Mouse (Mus musculus): ENCODE results near the gene Klrb1b. TPM values are rescaled to one million over a fixed set of nuclear protein-coding genes. Genes with fewer than 3 reads are reported as not detected.
A peak's percentile ranks its signal among the peaks of the same experiment; 100 is the strongest.
"Not testable (repeated sequence)": the region's sequence is repeated elsewhere in the genome, so short reads cannot be mapped to it uniquely, and the experiment has no call there.

Klrb1b gene
- total RNA-seq, 1 experiment from 2014 or later, result 1.5 TPM

DNA sequence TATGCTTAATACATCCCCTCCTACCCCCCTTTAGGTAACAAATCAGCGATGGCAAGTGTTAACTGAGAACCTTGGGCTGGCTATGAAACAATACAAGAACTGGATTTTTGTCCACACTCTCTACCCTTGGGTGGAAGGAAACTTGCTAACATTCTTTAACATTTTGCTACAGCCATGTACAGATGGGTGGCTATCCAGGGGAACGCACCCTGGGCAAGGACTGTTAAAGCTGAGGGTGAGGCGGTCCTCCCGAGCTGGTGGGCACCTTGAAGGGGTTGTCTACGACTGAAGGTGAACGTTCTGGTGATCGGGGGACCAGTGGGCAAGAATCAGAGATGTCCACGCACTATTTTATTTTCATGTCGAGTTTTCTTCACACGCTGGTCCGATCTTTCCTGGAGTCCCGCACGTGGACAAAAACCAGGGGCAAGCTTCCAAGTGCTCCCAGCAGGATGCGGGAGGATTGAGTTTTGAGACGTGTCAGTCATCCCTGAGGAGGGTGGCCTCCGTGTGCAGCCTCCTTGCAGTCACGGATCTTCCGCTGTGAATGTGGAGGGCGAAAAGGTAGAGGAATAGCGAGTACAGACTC is 16.3 kb upstream of the Klrb1b start:
- ATAC-seq (ENCODE audit: extremely low read depth, insufficient number of reproducible peaks, low FRiP score, poor library complexity, severe bottlenecking), result no peak

DNA sequence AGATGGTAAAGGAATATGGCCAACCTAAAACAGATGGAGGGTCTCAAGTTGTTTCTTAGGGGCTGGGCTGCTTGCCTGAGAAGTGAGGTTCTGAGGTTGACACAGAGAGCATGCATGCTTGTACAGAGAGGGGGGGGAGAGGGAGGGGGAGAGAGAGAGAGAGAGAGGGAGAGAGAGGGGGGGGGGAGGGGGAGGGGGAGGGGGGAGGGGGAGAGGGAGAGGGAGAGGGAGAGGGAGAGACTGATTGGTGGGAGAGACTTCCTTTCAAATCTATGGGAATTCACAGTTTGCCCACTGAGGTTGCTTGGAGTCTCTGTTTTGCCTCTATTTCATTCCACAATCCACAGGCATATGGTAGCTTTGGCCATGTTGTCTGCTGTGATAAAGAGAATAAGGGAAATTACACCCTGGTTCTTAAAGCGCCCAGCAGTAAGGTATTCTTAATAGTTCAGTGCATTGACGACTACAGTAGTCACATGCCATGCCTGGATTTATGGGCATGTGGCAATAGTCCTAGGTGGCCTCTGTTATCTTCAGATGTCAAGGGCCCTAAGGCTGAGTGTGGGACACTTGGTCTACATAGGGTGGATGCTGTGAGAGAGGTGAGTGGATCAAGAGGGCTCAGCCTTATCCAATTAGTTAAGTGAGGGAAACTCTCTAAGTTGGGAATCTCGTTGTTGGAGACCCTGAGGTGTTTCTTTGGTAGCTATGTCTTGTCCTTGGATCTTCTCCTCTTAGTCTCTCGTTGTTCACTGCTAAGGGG is 15.4 kb upstream of the Klrb1b start:
- no peak for ATAC-seq (ENCODE audit: extremely low read depth, insufficient number of reproducible peaks, low FRiP score, poor library complexity, severe bottlenecking)

DNA sequence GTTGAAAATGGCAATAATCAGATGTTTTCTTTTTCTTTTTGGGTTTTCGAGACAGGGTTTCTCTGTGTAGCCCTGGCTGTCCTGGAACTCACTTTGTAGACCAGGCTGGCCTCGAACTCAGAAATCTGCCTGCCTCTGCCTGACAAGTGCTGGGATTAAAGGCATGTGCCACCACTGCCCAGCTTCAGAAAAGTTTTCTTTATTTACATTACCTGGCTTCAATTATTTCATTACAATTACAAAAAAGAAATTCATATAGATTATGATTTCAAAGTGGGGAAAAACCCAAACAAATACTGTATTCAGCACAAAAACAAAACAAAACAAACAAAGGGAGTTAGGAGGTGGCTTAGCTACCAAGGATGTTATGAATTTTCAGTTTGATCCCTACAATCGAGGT is 14.5 kb upstream of the Klrb1b start:
- ATAC-seq (ENCODE audit: extremely low read depth, insufficient number of reproducible peaks, low FRiP score, poor library complexity, severe bottlenecking), result not testable (repeated sequence)

DNA sequence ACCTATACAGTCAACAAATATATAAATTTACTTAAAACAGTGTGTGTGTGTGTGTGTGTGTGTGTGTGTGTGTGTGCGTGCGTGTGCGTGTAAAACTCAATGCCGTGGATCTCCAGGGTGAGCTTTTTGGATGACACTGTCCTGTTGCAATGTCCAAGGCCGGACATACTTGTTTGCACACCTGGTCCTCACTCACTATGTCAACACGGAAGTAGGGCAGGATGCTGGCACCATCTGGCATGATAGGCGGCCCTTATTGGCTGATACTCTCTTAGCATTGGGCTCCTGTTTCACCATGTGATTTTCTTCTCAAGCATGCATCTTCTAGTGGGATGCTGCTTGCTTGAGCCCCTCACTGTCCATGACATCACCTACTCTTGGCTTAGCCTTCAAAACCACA is 13.8 kb upstream of the Klrb1b start:
- no peak for ATAC-seq (ENCODE audit: extremely low read depth, insufficient number of reproducible peaks, low FRiP score, poor library complexity, severe bottlenecking)

DNA sequence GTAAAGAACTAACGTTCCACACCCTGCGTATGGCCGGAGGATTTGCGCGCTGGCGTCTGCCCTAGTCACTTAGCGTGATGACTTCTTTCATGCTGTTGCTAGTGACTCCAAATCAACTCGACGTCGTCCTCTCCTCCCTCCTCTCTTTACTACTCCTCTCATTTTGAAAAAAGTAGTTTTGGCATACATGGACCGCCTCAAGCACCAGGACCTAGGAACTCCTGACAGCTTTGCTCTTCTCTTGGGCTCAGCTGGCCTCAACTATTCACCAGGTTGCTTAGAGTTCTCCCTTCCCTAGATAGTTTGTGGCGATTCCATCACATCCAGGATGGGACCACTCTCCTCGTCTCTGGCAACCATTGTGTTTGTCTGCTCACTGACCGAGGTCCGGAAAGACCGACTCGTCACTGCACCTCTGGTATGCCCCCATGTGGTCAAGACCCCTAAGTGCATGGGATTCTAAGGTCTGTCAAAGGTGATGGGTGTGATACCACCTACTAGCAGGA is 13.2 kb upstream of the Klrb1b start:
- ATAC-seq (ENCODE audit: extremely low read depth, insufficient number of reproducible peaks, low FRiP score, poor library complexity, severe bottlenecking), result peak; percentile 72

DNA sequence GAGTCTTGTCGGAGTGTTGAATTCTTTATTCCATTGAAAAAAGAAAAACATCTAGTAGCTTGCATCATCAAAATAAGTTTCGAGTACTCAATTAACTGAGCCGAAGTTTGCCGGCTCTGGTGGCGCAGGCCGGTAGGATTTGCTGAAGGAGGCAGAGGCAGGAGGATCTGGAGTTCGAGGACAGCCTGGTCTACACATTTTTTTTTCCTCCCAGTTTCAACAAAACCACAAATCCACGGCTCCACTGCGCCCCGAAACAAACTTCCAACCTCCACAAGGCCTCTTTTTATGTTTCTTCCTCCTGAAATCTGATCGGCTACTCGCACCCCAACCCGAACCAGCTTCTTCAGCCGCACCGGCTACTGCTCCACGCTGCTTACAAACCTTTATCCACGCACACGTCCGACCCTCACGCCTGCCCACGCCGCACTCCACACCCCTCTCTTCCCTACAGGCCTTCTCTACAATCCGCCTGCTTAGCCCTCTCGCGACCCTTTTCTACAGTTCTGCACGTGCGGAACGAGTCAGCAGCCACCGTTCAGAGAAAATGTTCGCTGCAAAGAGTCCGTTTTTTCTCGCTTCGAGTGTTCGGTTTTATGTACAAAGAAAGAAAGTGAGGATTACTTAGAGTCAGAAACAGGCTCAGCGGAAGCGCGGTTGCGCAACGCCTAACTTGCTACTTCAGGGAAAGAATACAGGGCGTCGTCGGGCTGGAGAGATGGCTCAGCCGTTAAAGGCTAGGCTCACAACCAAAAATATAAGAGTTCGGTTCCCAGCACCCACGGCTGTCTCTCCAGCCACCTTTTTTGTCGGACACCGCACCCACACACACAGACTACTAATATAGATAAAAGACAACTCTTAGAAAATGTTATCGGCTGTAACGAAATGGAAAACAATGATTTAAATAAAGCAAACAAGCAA is 12.5 kb upstream of the Klrb1b start:
- peak; percentile 21 for ATAC-seq (ENCODE audit: extremely low read depth, insufficient number of reproducible peaks, low FRiP score, poor library complexity, severe bottlenecking)

DNA sequence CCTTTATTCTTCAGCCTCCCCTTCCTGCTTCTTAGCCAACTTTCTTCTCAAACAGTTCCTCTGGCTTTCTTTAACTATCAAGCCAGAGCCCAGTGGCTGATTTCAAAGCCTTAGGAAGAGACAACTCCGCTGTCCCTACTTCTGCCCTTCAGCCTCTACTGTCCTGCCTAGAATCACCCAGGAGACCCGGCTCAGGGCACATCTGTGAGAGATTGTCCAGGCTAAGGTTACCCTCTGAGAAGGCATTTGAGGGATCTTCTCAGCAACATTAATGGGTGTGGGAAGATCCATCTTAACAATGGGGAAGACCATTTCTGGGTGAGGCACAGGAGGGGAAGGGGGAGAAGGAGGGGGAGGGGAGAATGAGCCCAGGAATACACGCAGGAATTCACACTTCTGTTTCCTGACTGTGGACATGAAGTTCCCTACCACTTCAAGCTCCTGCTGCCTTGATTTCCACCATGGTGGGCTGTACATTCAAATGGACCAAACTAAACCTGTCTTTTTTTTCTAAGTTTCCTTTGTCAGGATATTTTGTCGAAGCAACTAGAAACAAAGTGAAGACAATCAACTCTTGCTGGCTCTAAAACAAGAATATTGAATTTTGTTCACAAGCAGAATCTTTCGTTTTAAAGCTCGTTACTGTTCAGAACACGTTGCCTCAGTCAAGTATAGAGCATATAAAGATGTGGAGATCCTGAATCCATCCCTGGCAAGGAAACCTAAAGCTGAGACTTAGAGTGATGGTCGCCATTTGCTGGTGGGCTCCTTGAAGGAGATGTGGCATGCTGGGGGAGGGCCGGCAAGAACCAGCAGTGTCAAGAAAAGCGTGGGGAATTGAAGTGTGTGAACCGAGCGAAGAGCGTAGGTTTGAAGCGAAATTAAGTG is 11.6 kb upstream of the Klrb1b start:
- no peak for ATAC-seq (ENCODE audit: extremely low read depth, insufficient number of reproducible peaks, low FRiP score, poor library complexity, severe bottlenecking)

DNA sequence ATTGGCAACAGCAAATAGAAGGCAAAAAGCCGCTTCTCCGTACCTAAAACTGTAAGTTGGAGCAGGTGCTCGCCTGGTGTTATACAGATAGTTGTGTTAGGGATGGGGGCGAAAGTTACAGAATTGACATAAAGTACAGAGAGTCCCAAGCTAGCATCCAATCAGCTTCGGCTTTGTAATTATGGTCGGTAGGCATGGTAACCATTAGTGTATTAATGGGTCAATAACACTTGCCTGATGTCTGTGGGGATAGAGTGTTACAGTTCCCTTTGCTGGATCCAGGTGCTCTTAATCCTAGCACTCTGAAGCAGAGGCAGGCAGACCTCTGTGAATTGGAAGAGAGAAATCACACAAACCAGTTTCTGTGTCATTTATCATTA is 10.8 kb upstream of the Klrb1b start:
- ATAC-seq (ENCODE audit: extremely low read depth, insufficient number of reproducible peaks, low FRiP score, poor library complexity, severe bottlenecking), result no peak

DNA sequence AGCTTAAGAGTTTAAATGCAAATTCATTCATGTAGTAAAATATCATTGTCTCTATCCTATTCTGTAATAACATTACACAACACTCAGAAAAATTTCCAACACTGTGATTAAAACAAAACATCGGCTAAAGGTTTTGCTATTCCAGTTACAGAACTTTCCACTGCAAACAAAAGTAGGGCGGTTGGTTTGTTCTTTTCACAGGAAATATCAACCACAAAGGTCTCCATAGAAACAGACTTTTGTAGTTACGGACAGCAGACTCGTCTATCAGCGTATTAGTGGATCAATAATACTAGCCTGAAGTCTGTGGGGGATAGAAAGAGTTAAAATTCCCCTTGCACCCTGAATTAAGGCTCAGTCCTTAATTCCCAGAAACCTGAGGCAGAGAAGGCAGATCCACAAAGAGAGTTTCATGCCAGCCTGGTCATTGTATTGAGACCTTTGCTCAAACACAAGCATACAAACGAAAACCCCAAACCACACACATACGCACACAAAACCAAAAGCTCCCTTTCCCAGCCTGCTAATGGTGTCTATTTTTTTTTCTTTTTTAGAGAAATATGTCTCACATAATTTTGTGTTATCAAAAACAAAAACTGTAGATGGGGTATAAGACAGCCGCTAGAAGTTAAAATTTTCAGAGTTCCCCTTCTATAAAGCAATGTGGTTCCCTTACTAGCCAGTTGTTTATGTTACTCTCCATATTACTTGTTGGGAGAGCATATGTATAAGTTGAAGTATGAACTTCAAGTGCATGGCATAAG is 10.2 kb upstream of the Klrb1b start:
- no peak for ATAC-seq (ENCODE audit: extremely low read depth, insufficient number of reproducible peaks, low FRiP score, poor library complexity, severe bottlenecking)

DNA sequence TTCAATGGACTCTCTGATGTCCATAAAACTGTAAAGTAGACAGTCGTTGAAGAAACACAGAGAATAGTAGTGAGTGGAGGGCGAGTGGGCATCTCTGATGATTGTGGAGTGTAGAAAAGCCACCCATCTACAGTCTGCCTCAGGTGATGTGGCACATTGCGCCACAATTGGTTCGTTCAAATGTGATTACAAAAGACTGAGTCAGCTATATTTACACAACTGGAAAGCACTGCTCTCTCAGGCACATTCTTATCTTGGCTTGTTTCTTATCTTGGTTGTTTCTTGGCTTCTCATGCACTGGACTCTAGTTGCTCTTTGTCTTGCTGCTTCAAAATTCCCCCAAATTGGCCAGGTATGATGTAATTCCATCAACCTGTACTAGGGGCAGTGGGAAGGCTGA is 9.4 kb upstream of the Klrb1b start:
- no peak for ATAC-seq (ENCODE audit: extremely low read depth, insufficient number of reproducible peaks, low FRiP score, poor library complexity, severe bottlenecking)

DNA sequence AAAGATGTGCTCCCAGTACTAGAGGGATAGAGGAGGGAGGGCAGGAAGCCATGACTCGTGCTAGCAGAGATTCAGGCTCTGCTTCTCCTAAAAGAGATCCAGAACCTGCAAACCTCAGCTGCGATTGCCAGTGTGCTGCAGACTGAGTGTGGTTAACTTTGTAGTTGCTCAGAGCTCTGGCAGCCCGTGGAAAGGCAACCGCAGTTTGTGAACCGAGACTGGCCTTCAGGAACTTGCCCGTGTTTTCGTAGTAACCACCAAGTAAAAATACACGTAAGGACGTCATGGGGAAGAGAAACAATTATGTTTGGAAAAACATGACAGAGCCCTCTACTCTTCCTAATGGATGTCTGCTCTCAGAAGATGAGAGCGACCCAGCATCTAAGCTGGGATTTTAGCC is 6.9 kb upstream of the Klrb1b start:
- ATAC-seq (ENCODE audit: extremely low read depth, insufficient number of reproducible peaks, low FRiP score, poor library complexity, severe bottlenecking), result 0 out of 2 replicates have a peak, but pooled peaks have one; percentile 24

DNA sequence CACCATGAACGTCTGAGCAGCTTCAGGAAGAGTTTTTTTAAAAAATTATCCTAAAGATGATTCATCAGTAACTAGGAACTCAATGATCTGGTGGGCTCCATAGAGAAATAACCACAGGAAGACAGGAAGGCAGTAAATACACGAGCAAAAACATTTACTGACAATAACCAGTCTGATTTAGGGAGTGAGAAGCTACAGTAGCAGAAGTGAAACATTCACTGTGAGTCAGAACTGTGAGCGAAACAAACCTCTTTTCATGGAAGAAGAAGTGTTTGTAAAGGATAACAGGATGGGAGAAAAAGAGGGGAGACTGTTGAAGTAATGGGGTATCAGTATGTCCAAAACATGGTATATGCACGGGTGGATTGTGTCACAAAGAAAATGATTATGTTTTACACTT is 3.7 kb upstream of the Klrb1b start:
- no peak for ATAC-seq (ENCODE audit: extremely low read depth, insufficient number of reproducible peaks, low FRiP score, poor library complexity, severe bottlenecking)

DNA sequence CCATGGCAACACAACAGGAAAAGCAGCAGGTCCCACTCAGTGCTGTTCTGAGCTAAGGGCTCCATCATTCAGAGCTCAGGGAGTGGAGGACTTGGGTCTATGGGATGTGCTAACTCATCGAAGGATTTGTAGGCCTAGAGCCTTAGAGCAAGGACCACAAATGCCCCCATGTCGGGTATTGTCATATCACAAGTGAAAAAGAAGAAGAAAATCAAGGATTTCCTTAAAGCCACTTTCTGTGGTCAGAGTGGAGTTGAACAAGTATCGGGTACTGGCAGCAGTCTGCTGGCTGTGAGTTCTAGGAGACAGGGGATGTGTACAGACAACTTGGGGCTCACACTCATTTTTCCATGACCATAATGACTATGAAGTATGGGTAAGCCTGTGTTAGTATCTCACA is 650 bp upstream of the Klrb1b start:
- ATAC-seq (ENCODE audit: extremely low read depth, insufficient number of reproducible peaks, low FRiP score, poor library complexity, severe bottlenecking), result no peak

DNA sequence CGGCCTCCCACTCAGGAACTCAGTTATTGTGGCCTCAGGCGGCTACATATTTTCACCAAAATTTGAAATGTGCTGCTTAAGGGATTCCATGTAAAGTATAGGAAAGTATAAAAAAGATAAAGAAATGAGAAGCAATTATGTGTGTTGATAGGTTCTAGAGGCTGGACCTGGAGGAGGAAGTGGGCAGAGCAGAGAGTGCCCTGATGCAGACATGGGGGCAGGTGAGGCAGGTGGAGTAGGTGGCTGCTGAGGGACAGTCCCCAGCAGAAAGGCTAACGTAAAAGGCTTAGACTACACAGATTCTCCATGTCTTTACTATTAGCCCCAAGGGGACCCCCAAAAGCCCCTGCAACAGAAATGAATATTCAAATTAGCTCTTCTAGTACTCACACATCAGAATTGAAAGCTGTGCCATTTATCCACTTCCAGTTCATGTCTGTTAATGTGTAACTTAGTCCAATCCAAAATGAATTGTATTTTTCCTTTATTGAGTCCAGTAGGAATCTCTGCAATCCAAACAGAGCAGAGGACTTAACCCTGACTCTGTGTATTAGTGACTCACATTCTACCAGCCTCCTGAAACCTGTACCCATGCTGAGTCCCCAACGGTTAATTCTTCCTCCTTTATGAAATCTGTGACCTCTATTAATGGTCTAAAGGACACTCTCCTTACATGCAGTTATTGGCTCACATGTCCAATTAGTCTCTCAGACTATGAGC is 7.9 kb downstream of the Klrb1b start:
- no peak for ATAC-seq (ENCODE audit: extremely low read depth, insufficient number of reproducible peaks, low FRiP score, poor library complexity, severe bottlenecking)

DNA sequence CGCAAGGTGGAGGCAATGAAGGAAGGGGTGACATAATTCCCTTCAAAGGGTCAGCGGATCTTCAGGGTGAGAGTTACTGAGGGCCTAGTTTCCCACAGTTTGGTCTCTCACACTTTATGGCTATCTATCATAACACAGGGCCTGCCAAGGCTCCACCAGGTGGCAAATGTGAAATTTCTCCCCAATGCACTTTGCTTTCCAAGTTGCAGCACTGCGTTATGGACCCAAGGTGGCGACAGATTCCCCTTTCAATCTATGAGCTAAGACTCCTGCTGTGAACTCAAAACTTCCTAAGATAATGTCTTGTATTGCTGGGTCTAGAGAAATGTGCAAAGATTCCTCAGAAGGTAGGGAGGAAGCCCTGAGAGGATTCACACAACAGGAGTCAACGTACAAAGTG is 17.6 kb downstream of the Klrb1b start:
- ATAC-seq (ENCODE audit: extremely low read depth, insufficient number of reproducible peaks, low FRiP score, poor library complexity, severe bottlenecking), result peak; percentile 77

DNA sequence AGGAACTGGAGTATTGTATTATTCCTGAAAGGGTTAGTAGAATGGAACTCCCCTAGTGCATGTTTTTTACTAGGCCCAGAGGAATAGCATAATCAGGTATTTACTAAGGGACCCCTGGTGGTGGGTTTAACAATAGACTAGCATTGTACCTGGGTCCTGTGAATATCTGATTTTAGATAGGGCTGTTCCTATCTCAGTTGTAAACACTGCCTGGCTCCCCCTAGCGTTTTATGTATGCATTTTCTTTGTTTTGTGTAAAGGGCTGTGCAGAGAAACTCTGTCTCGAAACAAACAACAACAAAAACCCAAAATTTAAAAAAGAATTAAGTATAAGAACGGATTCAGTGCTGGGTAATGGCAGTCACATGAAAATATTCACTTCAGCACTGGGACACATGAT is 19.1 kb downstream of the Klrb1b start:
- no peak for ATAC-seq (ENCODE audit: extremely low read depth, insufficient number of reproducible peaks, low FRiP score, poor library complexity, severe bottlenecking)

DNA sequence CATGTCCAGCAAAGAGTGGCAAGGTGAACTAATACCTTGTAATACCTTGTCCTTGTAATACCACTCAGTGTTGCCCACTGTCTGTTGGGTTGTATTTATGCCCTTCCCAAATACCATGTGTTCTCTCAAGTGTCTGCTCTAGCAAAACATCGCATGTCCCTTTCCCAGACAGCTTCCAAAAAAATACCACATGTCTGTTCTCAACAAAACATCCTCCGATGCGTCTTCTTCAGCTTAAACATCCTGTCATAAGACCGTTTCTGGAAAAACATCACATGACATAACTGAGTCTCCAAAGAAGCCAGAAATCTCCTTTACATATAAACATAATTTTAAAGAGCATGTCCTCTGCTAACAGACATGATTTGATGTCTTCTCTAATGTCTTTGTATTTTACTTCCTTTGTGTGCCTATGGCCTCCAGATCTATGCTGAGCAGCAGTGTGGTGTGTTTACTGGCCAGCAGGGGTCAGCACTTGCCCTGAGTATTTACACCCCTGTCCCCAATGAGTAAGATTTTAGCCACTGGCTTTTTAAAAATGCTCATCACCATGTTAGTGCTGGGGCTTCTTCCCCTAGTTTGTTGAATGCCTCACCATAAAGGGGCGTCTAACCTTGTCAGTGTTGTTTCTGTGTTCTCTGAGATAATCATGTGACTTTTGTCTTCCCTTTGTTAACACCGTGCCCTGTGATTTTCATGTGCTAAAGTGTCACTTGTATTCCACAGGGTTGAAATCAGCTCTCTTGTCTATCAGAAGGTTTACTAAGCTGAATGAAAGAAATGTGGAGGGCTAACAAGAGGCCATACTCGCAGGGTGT is 21.1 kb downstream of the Klrb1b start:
- ATAC-seq (ENCODE audit: extremely low read depth, insufficient number of reproducible peaks, low FRiP score, poor library complexity, severe bottlenecking), result peak; percentile 69

All from neutrophil, adult 5-6 weeks (primary cell).